Mouse (Mus musculus) limb, embryonic 13.5 days (tissue): ENCODE measurements around the gene Nus1. TPM values are rescaled to one million over a fixed set of nuclear protein-coding genes. Genes with fewer than 3 reads are reported as not detected.

Experiments used
- ATAC-seq: fragments of 200-750 bp; cut with Nextera tagmentation; 2 replicates; pipeline ENCODE4 v1.8.0; 2017; ENCODE audit warnings: low read depth, moderate number of reproducible peaks, moderate TSS enrichment; ENCODE audit not compliant: low FRiP score
- H3K27ac ChIP-seq: fragments of 300-500 bp; sonication (generic); 2 replicates; pipeline ENCODE4 v1.5.1; 2015; ENCODE audit warnings: inconsistent platforms, mild to moderate bottlenecking, moderate library complexity
- H3K27me3 ChIP-seq: fragments of 300-500 bp; sonication (generic); 2 replicates; pipeline ENCODE4 v1.6.1; 2015; ENCODE audit warnings: mild to moderate bottlenecking, inconsistent platforms
- H3K36me3 ChIP-seq: fragments of 300-500 bp; sonication (generic); 2 replicates; pipeline ENCODE4 v1.6.1; 2015; ENCODE audit warnings: inconsistent platforms, mild to moderate bottlenecking, moderate library complexity
- H3K4me1 ChIP-seq: fragments of 300-500 bp; sonication (generic); 2 replicates; pipeline ENCODE4 v1.6.1; 2015; ENCODE audit warnings: inconsistent platforms
- H3K4me2 ChIP-seq: fragments of 300-500 bp; sonication (generic); replicated peaks from 2 replicates; pipeline ENCODE4 v1.6.1; 2015; ENCODE audit warnings: inconsistent platforms, mild to moderate bottlenecking, moderate library complexity
- H3K4me3 ChIP-seq: fragments of 300-500 bp; sonication (generic); 2 replicates; pipeline ENCODE4 v1.5.1; 2015; ENCODE audit warnings: moderate library complexity, mild to moderate bottlenecking, inconsistent platforms
- H3K9ac ChIP-seq: fragments of 300-500 bp; sonication (generic); 2 replicates; pipeline ENCODE4 v1.6.1; 2015; ENCODE audit warnings: mild to moderate bottlenecking, inconsistent platforms
- H3K9me3 ChIP-seq: fragments of 300-500 bp; sonication (generic); 2 replicates; pipeline ENCODE4 v1.6.1; 2016; ENCODE audit warnings: inconsistent platforms
- WGBS: fragments of 180-500 bp; shearing (Covaris S2); methylation state at CpG from one replicate; pipeline ENCODE4 v1.1.7; 2015; 5-methylcytosine and 5-hydroxymethylcytosine counted together
- polyA plus RNA-seq: library from polyadenylated mRNA; unstranded; fragments of >200 nt; fragmentation: Nextera tagmentation; extraction: Ambion mirVana; gene quantifications from 2 replicates; pipeline ENCODE4 v1.2.1, GENCODE M21; 2015

The Nus1 gene
- polyA plus RNA-seq, 1 experiment from 2014 or later, result 17.4 TPM

DNA sequence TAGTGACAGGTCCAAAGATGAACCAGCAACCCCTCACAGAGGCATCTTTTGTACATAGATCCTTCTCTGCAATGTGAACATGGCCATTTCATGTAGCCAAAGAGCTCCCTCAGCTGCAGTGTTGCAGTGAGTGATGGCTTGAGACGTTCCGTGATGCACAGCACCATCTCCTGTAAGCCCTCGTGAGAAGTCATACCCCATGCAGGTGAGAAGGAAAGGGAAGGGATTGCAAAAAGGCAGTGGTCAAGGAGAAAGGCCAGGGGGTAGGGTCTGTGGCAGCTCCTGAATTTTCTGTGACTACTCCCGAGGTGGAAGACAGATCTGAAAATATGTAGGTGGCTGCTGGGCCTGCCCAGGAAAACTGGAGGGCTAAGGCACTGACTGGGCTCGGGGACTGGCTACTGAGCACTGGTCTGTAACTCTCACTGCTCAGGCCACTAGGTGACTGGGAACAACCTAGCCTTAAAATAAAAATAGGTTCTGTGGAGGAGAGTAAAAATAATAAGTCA, 28.4 kb upstream of the Nus1 start, which contains the start of gene Nepn:
Nepn (plus strand) TSS at position 51 of the 509 bp plus-strand sequence.
- Histone ChIP-seq H3K9me3 (no peaks in the 10 kb centered on the region), H3K4me1 (0 out of 2 replicates have a peak, but pooled peaks cover 9% of the 10 kb centered on the region), H3K9ac (no peak within 1 kb of the TSS), H3K4me2 (no peak within 1 kb of the TSS), H3K4me3 (no peak within 1 kb of the TSS), H3K27me3 (no peaks in the 10 kb centered on the region), H3K27ac (peak within 1 kb of the TSS; percentile 33), H3K36me3 (no peaks in the 10 kb centered on the region)
- WGBS, result 65% methylated on average over 5 of the region's 5 CpGs
- ATAC-seq, result no peak

DNA sequence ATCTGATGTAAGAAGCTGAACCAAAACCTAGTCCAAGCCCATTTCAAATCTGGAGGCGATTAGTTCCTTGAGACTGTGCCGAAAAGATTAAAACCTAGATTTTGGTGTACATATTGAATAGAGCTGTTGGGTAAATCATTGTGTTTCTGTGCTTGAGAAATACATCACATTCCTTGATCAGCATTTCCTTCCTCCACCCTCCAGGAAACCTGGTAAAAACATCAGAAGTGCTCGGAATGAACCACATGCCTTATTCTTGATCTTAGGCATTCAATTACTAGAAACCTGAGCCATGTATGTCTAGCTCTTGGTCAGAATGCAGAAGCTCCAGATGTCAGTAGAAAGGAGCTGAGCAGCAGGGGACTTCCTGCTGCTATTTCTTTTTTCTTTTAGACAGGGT, 27.9 kb upstream of the Nus1 start:
- ATAC-seq, result 0 out of 2 replicates have a peak, but pooled peaks have one; percentile 54
- Histone ChIP-seq H3K27me3 (no peaks in the 10 kb centered on the region), H3K36me3 (no peaks in the 10 kb centered on the region), H3K4me1 (0 out of 2 replicates have a peak, but pooled peaks cover 9% of the 10 kb centered on the region), H3K27ac (peak overlapping the region; percentile 33; the same call in 1 of the 2 replicates), H3K9me3 (no peaks in the 10 kb centered on the region), H3K4me3 (no peak overlapping the region), H3K4me2 (no peak overlapping the region), H3K9ac (no peak overlapping the region)
- WGBS, result 42% methylated on average over 3 of the region's 3 CpGs

DNA sequence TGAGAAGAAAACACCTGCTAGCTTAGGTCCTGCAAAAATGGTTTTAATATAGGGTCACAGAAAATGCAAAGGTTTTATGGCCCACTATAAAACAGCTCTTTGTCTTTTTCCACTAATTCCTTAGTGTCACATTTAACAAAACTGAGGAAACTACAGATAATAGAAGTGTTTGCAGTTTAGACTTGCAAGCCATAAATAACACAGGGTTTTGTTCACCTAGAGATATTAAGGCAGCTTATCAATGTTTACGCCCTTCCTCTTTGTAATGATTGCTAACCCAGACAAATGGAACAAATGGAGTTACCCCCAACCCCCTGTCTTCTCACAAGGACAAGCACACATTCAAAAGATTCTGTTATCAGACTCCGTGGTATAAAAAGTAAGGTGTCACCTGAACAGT, 26.1 kb upstream of the Nus1 start:
- Histone ChIP-seq H3K4me2 (no peak overlapping the region), H3K9ac (no peak overlapping the region), H3K4me3 (no peak overlapping the region), H3K9me3 (no peaks in the 10 kb centered on the region), H3K27me3 (no peaks in the 10 kb centered on the region), H3K27ac (no peak overlapping the region), H3K4me1 (0 out of 2 replicates have a peak, but pooled peaks cover 3% of the 10 kb centered on the region), H3K36me3 (no peaks in the 10 kb centered on the region)
- WGBS, result 81% methylated on average over 2 of the region's 2 CpGs
- ATAC-seq, result no peak

DNA sequence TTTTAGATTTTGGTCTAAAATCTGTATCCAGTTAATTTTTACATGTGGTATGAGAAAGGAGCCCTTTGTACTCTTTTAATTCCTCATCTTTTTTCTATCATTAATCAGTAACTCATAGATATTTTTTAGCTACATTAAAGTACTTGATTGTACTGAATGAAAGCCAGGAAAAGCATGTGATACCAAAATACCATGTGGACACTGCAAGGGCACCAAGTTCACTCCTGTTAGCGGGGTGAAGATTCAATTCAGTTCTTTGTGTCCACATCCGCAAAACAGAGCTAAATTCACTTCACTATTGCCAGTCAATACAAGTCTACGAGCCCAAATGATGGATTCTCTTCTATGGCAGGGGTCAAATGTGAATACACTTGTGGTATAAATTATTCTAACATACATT, 20.7 kb upstream of the Nus1 start:
- no peak overlapping the region for H3K4me2 ChIP-seq
- no peak overlapping the region for H3K27ac ChIP-seq
- ATAC-seq, result no peak
- no peaks in the 10 kb centered on the region for H3K9me3 ChIP-seq
- 86% methylated on average over 3 of the region's 3 CpGs for WGBS
- H3K9ac ChIP-seq, result no peak overlapping the region
- no peaks in the 10 kb centered on the region for H3K36me3 ChIP-seq
- no peak overlapping the region for H3K4me3 ChIP-seq
- H3K4me1 ChIP-seq, result no peaks in the 10 kb centered on the region
- H3K27me3 ChIP-seq, result no peaks in the 10 kb centered on the region

DNA sequence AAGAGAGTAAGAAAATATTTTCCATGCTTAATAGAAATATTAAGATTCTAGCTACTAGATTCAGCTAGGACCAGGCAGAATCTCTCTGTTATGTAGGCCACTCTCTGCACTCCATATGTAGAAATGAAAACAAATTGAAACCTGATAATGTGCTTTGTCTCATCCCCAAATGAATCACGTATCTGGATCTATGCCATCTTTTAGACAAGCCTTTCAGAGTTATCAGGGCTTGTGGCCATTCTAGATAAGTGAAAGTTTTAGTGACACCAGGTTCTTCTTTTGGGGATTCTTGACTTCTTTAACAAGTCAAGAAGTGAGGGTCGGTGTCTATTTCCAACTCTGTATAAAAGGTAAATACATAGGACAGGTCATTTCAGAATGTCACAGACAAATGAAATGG, 18.6 kb upstream of the Nus1 start:
- no peaks in the 10 kb centered on the region for H3K36me3 ChIP-seq
- no peaks in the 10 kb centered on the region for H3K27me3 ChIP-seq
- H3K4me2 ChIP-seq, result no peak overlapping the region
- 79% methylated on average over 2 of the region's 2 CpGs for WGBS
- H3K27ac ChIP-seq, result no peak overlapping the region
- H3K9ac ChIP-seq, result no peak overlapping the region
- no peaks in the 10 kb centered on the region for H3K9me3 ChIP-seq
- no peak overlapping the region for H3K4me3 ChIP-seq
- ATAC-seq, result no peak
- H3K4me1 ChIP-seq, result no peaks in the 10 kb centered on the region

GRCm38 (mm10) chr10:52399722-52400121, 17.6 kb upstream of the Nus1 start:
- 46% methylated on average over 3 of the region's 3 CpGs for WGBS
- no peak overlapping the region for H3K27ac ChIP-seq
- H3K36me3 ChIP-seq, result no peaks in the 10 kb centered on the region
- no peak for ATAC-seq
- H3K4me2 ChIP-seq, result no peak overlapping the region
- no peak overlapping the region for H3K4me3 ChIP-seq
- H3K9me3 ChIP-seq, result no peaks in the 10 kb centered on the region
- H3K27me3 ChIP-seq, result no peaks in the 10 kb centered on the region
- no peak overlapping the region for H3K9ac ChIP-seq
- H3K4me1 ChIP-seq, result no peaks in the 10 kb centered on the region

- Histone ChIP-seq H3K27ac (no peak overlapping the region), H3K9ac (no peak overlapping the region), H3K9me3 (no peaks in the 10 kb centered on the region), H3K4me1 (no peaks in the 10 kb centered on the region), H3K27me3 (no peaks in the 10 kb centered on the region), H3K4me2 (no peak overlapping the region), H3K4me3 (no peak overlapping the region), H3K36me3 (no peaks in the 10 kb centered on the region)
- ATAC-seq, result no peak
- 87% methylated on average over 13 of the region's 13 CpGs for WGBS
These were observed 12.2 kb upstream of the Nus1 start for GRCm38 (mm10) chr10:52405160-52405559.

DNA sequence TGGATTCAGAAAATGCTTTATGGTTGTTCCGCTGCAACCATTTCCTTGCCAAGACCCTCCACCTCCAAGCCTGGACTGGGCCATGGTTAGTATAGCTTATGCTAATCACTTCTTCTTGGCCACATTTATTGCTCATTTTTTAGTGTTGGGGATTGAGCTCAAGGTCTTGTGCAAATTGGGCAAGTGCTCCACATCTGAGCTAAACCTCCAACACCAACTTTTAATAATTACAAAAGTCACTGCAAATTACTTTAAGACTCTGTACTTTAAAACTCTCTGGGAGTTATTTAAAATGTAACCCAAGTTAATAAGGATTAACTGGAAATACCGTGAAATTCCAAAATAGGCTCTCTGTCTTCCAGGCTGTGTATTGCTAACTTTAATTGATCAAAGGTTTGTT, 9.8 kb upstream of the Nus1 start:
- WGBS, result 69% methylated on average over 2 of the region's 2 CpGs
- no peak overlapping the region for H3K4me2 ChIP-seq
- no peaks in the 10 kb centered on the region for H3K36me3 ChIP-seq
- no peaks in the 10 kb centered on the region for H3K9me3 ChIP-seq
- no peaks in the 10 kb centered on the region for H3K27me3 ChIP-seq
- no peak overlapping the region for H3K27ac ChIP-seq
- no peak overlapping the region for H3K4me3 ChIP-seq
- no peaks in the 10 kb centered on the region for H3K4me1 ChIP-seq
- H3K9ac ChIP-seq, result no peak overlapping the region
- no peak for ATAC-seq

DNA sequence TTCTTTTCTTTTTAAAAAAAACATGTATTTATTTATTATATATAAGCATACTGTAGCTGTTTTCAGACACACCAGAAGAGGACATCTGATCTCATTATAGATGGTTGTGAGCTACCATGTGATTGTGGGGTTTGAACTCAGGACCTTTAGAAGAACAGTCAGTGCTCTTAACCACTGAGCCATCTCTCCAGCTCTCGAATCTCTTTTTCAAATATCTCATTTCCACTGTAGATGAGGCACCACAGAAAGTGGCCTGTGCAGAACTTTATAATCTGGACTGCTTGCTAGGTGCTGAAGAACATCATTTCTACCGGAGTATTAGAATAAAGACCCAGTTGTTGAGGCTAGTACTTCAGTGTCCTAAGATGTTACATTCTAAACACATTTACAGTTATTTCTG, 2.3 kb upstream of the Nus1 start:
- no peak overlapping the region for H3K27ac ChIP-seq
- 81% methylated on average over 2 of the region's 2 CpGs for WGBS
- peaks cover 21% of the 10 kb centered on the region for H3K4me1 ChIP-seq
- no peaks in the 10 kb centered on the region for H3K27me3 ChIP-seq
- no peak overlapping the region for H3K9ac ChIP-seq
- H3K36me3 ChIP-seq, result no peaks in the 10 kb centered on the region
- no peak overlapping the region for H3K4me2 ChIP-seq
- ATAC-seq, result no peak
- H3K4me3 ChIP-seq, result no peak overlapping the region
- no peaks in the 10 kb centered on the region for H3K9me3 ChIP-seq

DNA sequence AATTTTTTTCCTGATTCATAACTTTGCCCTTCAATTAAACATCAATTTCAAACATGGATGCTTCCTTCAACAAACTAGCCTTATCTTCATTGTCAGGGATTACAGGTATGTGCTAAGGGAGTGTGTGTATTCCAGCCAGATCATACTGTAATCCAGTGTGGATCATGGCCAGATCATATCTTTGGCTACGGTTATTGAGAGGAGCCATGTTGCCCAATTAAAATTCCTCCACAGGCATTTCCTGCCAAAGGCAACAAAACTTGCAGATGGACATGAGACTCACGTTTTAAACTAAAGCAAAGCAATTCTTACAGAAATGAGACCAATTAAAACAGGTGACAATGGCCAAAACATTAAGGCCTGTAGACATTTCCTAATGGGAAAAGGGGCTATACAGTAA, 889 bp upstream of the Nus1 start:
- Histone ChIP-seq H3K27ac (no peak overlapping the region), H3K4me2 (peak overlapping the region; percentile 60), H3K27me3 (no peaks in the 10 kb centered on the region), H3K4me1 (peaks cover 27% of the 10 kb centered on the region), H3K9ac (no peak overlapping the region; the same call in 1 of the 2 replicates), H3K9me3 (no peaks in the 10 kb centered on the region), H3K36me3 (no peaks in the 10 kb centered on the region), H3K4me3 (peak overlapping the region; percentile 94)
- 23% methylated on average over 2 of the region's 2 CpGs for WGBS
- no peak for ATAC-seq

- Histone ChIP-seq H3K27me3 (no peaks in the 10 kb centered on the region), H3K36me3 (0 out of 2 replicates have a peak, but pooled peaks cover 3% of the 10 kb centered on the region), H3K4me3 (peak overlapping the region; percentile 94), H3K4me1 (peaks cover 27% of the 10 kb centered on the region), H3K9ac (peak overlapping the region; percentile 95), H3K4me2 (peak overlapping the region; percentile 81), H3K9me3 (no peaks in the 10 kb centered on the region), H3K27ac (peak overlapping the region; percentile 92)
- peak; percentile 33 for ATAC-seq
- 2% methylated on average over 39 of the region's 39 CpGs for WGBS
These were observed 882 bp downstream of the Nus1 start for GRCm38 (mm10) chr10:52417998-52418860.

- Histone ChIP-seq H3K4me1 (peaks cover 32% of the 10 kb centered on the region), H3K4me3 (peak overlapping the region; percentile 94), H3K9me3 (no peaks in the 10 kb centered on the region), H3K36me3 (0 out of 2 replicates have a peak, but pooled peaks cover 3% of the 10 kb centered on the region), H3K27ac (no peak overlapping the region), H3K27me3 (no peaks in the 10 kb centered on the region), H3K4me2 (peak overlapping the region; percentile 81), H3K9ac (peak overlapping the region; percentile 95)
- WGBS, result 58% methylated on average over 5 of the region's 5 CpGs
- ATAC-seq, result no peak
These were observed 1.6 kb downstream of the Nus1 start for GRCm38 (mm10) chr10:52418931-52419330.
